32 mouse cellular contexts compared by ENCODE assay signal in the genomic region with DNA sequence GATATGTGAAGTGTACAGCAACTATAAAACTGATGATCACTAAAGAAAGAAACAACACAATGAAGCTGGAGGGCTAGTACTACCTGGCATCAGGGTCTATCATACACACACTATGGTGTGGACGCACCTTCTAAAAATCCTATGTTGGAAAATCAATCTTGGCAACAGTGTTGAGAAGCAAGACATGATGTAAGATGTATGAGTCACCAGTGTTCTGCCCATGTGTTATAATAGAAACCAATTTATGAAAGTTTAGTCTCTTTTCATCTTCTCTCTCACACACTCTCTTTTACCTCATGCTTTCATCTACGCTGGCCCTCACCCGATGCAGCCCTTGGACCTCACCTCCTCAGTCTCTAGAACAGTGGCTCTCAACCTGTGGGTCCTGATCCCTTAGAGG. TPM values are rescaled to one million over a fixed set of nuclear protein-coding genes. Genes with fewer than 3 reads are reported as not detected.
A peak's percentile ranks its signal among the peaks of the same experiment; 100 is the strongest.
DNase-seq lines count a peak whose midpoint lies in the region; ATAC-seq and TF ChIP-seq lines count a peak whose summit lies in the region.
"Had no signal": no experiment of that assay in that cellular context is flagged by ENCODE, and none has a peak within 500 bp of the region (broad histone marks: within the 10 kb centered on the region; RNA-seq: fewer than 3 reads in every experiment).

No protein-coding gene starts in this region.

- no peak for TF ChIP-seq POLR2A in CH12.LX (IDR thresholded peaks at IDR 0.05; ENCODE audit: low read depth, low read length)

- no peak overlapping the region for H3K4me3 ChIP-seq in neural tube, embryonic 15.5 days (replicated peaks)
- H3K4me3 ChIP-seq in CH12.LX (replicated peaks in 1 of 3; ENCODE audit: low read depth in 2 of 3, low read length in 2 of 3, poor library complexity in 1 of 3), result no peak overlapping the region
- H3K4me3 ChIP-seq in stomach, postnatal 0 days (ENCODE audit: low read depth, low read length), result no peak overlapping the region
- H3K4me3 ChIP-seq: embryonic facial prominence, embryonic 12.5 days; embryonic facial prominence, embryonic 15.5 days; heart, adult 2 months; heart, embryonic 10.5 days; heart, embryonic 13.5 days had no signal

- ATAC-seq in neural tube, embryonic 15.5 days (ENCODE audit: low FRiP score), result peak; percentile 38; the same call in 1 of the 2 replicates
- 0 out of 2 replicates have a peak, but pooled peaks have one; percentile 32 for ATAC-seq in stomach, postnatal 0 days (ENCODE audit: low FRiP score, low TSS enrichment)
- no peak for ATAC-seq in CD4-positive, CD25-positive, alpha-beta regulatory T cell, adult 4 months
- ATAC-seq: forebrain, embryonic 14.5 days; forebrain, postnatal 0 days; hindbrain, postnatal 0 days; inflammation-experienced regulatory T-cells, adult 6 months; intestine, embryonic 16.5 days had no signal

- dilution Hi-C loops in CH12.LX (cut with MboI; ENCODE audit: extremely low pct_ligation_motif_present, extremely low pct_unique_long_range_greater_than_20kb, low sequenced_read_pairs), result no loop called here

- no peak overlapping the region for H3K4me2 ChIP-seq in neural tube, embryonic 15.5 days
- H3K4me2 ChIP-seq in CH12.LX (ENCODE audit: insufficient read depth, low read depth, poor library complexity, severe bottlenecking), result no peak overlapping the region
- H3K4me2 ChIP-seq in stomach, postnatal 0 days (replicated peaks; ENCODE audit: low read depth), result no peak overlapping the region
- H3K4me2 ChIP-seq: embryonic facial prominence, embryonic 12.5 days; embryonic facial prominence, embryonic 15.5 days; heart, embryonic 13.5 days; hindbrain, embryonic 14.5 days had no signal

- H3K27ac ChIP-seq in neural tube, embryonic 15.5 days (replicated peaks), result no peak overlapping the region
- H3K27ac ChIP-seq in CH12.LX (ENCODE audit: insufficient read depth, low read depth), result no peak overlapping the region
- no peak overlapping the region for H3K27ac ChIP-seq in stomach, postnatal 0 days (replicated peaks)
- H3K27ac ChIP-seq: embryonic facial prominence, embryonic 12.5 days; embryonic facial prominence, embryonic 15.5 days; heart, adult 2 months; heart, embryonic 10.5 days; heart, embryonic 13.5 days; hindbrain, embryonic 14.5 days; hindbrain, postnatal 0 days had no signal

- H3K9ac ChIP-seq in neural tube, embryonic 15.5 days (replicated peaks), result no peak overlapping the region
- no peak overlapping the region for H3K9ac ChIP-seq in CH12.LX (ENCODE audit: insufficient read depth, low read depth)
- no peak overlapping the region for H3K9ac ChIP-seq in stomach, postnatal 0 days (ENCODE audit: low read length)
- H3K9ac ChIP-seq: embryonic facial prominence, embryonic 12.5 days; embryonic facial prominence, embryonic 15.5 days; forebrain, postnatal 0 days; heart, embryonic 13.5 days; hindbrain, embryonic 14.5 days had no signal

- H3K36me3 ChIP-seq in neural tube, embryonic 15.5 days, result peaks cover 19% of the 10 kb centered on the region; the same call in 1 of the 2 replicates
- peaks cover 28 to 76% of the 10 kb centered on the region in 2 experiments for H3K36me3 ChIP-seq in CH12.LX (replicated peaks in 1 of 2; ENCODE audit: control insufficient read depth in 1 of 2, insufficient read depth in 1 of 2, low read length in 1 of 2)
- peaks cover 3% of the 10 kb centered on the region; the same call in 1 of the 2 replicates for H3K36me3 ChIP-seq in stomach, postnatal 0 days (ENCODE audit: control insufficient read depth, insufficient read depth, low read length)

- WGBS in neural tube, embryonic 15.5 days, result 91% methylated on average over 3 of the region's 3 CpGs
- 74% methylated on average over 3 of the region's 3 CpGs for WGBS in stomach, postnatal 0 days

- peaks cover 7% of the 10 kb centered on the region; the same call in 1 of the 2 replicates for H3K4me1 ChIP-seq in neural tube, embryonic 15.5 days
- H3K4me1 ChIP-seq in CH12.LX (ENCODE audit: control insufficient read depth in 1 of 2, insufficient read depth in 2 of 2), result peaks cover 12 to 90% of the 10 kb centered on the region in 2 experiments
- H3K4me1 ChIP-seq in stomach, postnatal 0 days (replicated peaks; ENCODE audit: control insufficient read depth, insufficient read depth), result no peaks in the 10 kb centered on the region
- H3K4me1 ChIP-seq: embryonic facial prominence, embryonic 12.5 days; embryonic facial prominence, embryonic 15.5 days; heart, embryonic 10.5 days had no signal

- no peak for TF ChIP-seq CTCF in CH12.LX (conservative IDR thresholded peaks at IDR 0.05 in 1 of 2, IDR thresholded peaks at IDR 0.05 in 1 of 2; ENCODE audit: low read depth in 2 of 2, low read length in 2 of 2)
- TF ChIP-seq CTCF in stomach, postnatal 0 days (IDR thresholded peaks at IDR 0.05; ENCODE audit: low read depth), result no peak

- in situ Hi-C loops in CH12.LX (cut with MboI; ENCODE audit: low pct_ligation_motif_present, low pct_unique_long_range_greater_than_20kb, low sequenced_read_pairs), result no loop called here

- H3K27me3 ChIP-seq in neural tube, embryonic 15.5 days (replicated peaks), result no peaks in the 10 kb centered on the region
- no peaks in the 10 kb centered on the region for H3K27me3 ChIP-seq in CH12.LX (replicated peaks)
- H3K27me3 ChIP-seq in stomach, postnatal 0 days (ENCODE audit: control insufficient read depth, insufficient read depth, low read length), result no peaks in the 10 kb centered on the region
- H3K27me3 ChIP-seq: embryonic facial prominence, embryonic 12.5 days; embryonic facial prominence, embryonic 15.5 days; heart, embryonic 13.5 days had no signal

- peaks cover 85% of the 10 kb centered on the region for H3K79me2 ChIP-seq in CH12.LX (replicated peaks; ENCODE audit: control insufficient read depth, extremely low read depth, insufficient read depth, poor library complexity, severe bottlenecking)

- DNase-seq in neural tube, embryonic 10.5 days (ENCODE audit: extremely low spot score, low spot score), result no peak
- DNase-seq in CH12.LX (ENCODE audit: extremely low read depth), result no peak
- DNase-seq in stomach, postnatal 0 days (ENCODE audit: low spot score), result no peak
- no peak for DNase-seq in c-Kit-positive CD71-positive TER-119-positive erythroid progenitor cells, embryonic 14.5 days (ENCODE audit: low spot score)
- DNase-seq: adrenal gland, adult 2 months; adrenal gland, postnatal 25 days; B cell, adult 2 months; cerebellum, adult 18-20 months; cerebellum, adult 9-11 months; cerebellum, postnatal 25 days; forebrain, postnatal 0 days; gastrocnemius, postnatal 10 days; gastrocnemius, postnatal 36 days; heart, adult 2 months; heart, postnatal 14 days; heart, postnatal 4 days had no signal

- no peak for TF ChIP-seq RAD21 in CH12.LX (IDR thresholded peaks at IDR 0.05; ENCODE audit: low read depth, low read length)

- TF ChIP-seq EP300 in CH12.LX (IDR thresholded peaks at IDR 0.05; ENCODE audit: low read length), result no peak
- TF ChIP-seq EP300 in stomach, postnatal 0 days (optimal IDR thresholded peaks at IDR 0.05), result no peak

- H3K9me3 ChIP-seq in neural tube, embryonic 15.5 days (replicated peaks), result no peaks in the 10 kb centered on the region
- no peaks in the 10 kb centered on the region for H3K9me3 ChIP-seq in CH12.LX (replicated peaks; ENCODE audit: low read length)
- H3K9me3 ChIP-seq in stomach, postnatal 0 days (ENCODE audit: control insufficient read depth, low read length), result no peaks in the 10 kb centered on the region
- H3K9me3 ChIP-seq: embryonic facial prominence, embryonic 15.5 days; heart, embryonic 10.5 days; heart, embryonic 13.5 days had no signal

TF ChIP-seq in CH12.LX, 34 proteins besides CTCF, POLR2A, EP300 and RAD21:
- TF ChIP-seq ETS1 (conservative IDR thresholded peaks at IDR 0.05; ENCODE audit: low read depth, low read length) (0 out of 2 replicates have a peak, but pooled peaks have one; percentile 14), MYC (IDR thresholded peaks at IDR 0.05; ENCODE audit: low read depth, low read length) (no peak), MAX (IDR thresholded peaks at IDR 0.05; ENCODE audit: low read length) (no peak)

RNA-seq across cellular contexts. Expression of a gene that starts 17.5 kb away (rescaled TPM):
- 31.2 and 34.6 TPM in 2 replicates for polyA plus RNA-seq in neural tube, embryonic 15.5 days (2015; fragmentation: Nextera tagmentation; extraction: Ambion mirVana)
- total RNA-seq in CH12.LX (2012; rRNA removed) (32.4 and 39.2 TPM in 2 replicates), CH12.LX (2014; rRNA removed) (90.8 and 102 TPM in 2 replicates)
- polyA plus RNA-seq in CH12.LX (2012; ENCODE audit: insufficient read length, low read depth), result 75.2 and 85.0 TPM in 2 replicates
- 29.1 and 29.6 TPM in 2 replicates for polyA plus RNA-seq in stomach, postnatal 0 days (2015; fragmentation: Nextera tagmentation; extraction: Ambion mirVana)
- polyA plus RNA-seq in CD4-positive, CD25-positive, alpha-beta regulatory T cell, adult 4 months (2017; shearing (Covaris generic)), result 10 to 100 TPM; 19.6 to 30.0 TPM

RNA-seq across cellular contexts. Expression of a gene that starts 31.6 kb away (rescaled TPM):
- not detected in 2 replicates for polyA plus RNA-seq in neural tube, embryonic 15.5 days (2015; fragmentation: Nextera tagmentation; extraction: Ambion mirVana)
- total RNA-seq in CH12.LX (2012; rRNA removed), result not detected in 2 replicates
- not detected in 2 replicates for total RNA-seq in CH12.LX (2014; rRNA removed)
- polyA plus RNA-seq in CH12.LX (2012; ENCODE audit: insufficient read length, low read depth), result not detected in 2 replicates
- 3.6 and 3.9 TPM in 2 replicates for polyA plus RNA-seq in stomach, postnatal 0 days (2015; fragmentation: Nextera tagmentation; extraction: Ambion mirVana)
- under 1 TPM in 1 of 2 experiments, not detected in 1; 0.56 TPM for polyA plus RNA-seq in CD4-positive, CD25-positive, alpha-beta regulatory T cell, adult 4 months (2017; shearing (Covaris generic))
- total RNA-seq: adrenal gland, adult 2 months; adrenal gland, postnatal 25 days; common myeloid progenitor, adult 5-6 weeks; forebrain, postnatal 0 days; gastrocnemius, adult 18-20 months; gastrocnemius, postnatal 10 days; gastrocnemius, postnatal 36 days; heart, postnatal 4 days; hindbrain, postnatal 0 days had no signal
- polyA plus RNA-seq: adrenal gland, adult 2 months; brain, embryonic 14.5 days; embryonic facial prominence, embryonic 12.5 days; embryonic facial prominence, embryonic 15.5 days; forebrain, embryonic 11.5 days; forebrain, embryonic 14.5 days; forebrain, postnatal 0 days; hindbrain, embryonic 11.5 days; hindbrain, embryonic 14.5 days; inflammation-experienced regulatory T-cells, adult 6 months; intestine, embryonic 16.5 days had no signal
